Mouse (Mus musculus): ENCODE data around the gene Smg8. TPM values are rescaled to one million over a fixed set of nuclear protein-coding genes. Genes with fewer than 3 reads are reported as not detected.

Smg8 gene
- polyA plus RNA-seq, 1 experiment, result 13.1 TPM

DNA sequence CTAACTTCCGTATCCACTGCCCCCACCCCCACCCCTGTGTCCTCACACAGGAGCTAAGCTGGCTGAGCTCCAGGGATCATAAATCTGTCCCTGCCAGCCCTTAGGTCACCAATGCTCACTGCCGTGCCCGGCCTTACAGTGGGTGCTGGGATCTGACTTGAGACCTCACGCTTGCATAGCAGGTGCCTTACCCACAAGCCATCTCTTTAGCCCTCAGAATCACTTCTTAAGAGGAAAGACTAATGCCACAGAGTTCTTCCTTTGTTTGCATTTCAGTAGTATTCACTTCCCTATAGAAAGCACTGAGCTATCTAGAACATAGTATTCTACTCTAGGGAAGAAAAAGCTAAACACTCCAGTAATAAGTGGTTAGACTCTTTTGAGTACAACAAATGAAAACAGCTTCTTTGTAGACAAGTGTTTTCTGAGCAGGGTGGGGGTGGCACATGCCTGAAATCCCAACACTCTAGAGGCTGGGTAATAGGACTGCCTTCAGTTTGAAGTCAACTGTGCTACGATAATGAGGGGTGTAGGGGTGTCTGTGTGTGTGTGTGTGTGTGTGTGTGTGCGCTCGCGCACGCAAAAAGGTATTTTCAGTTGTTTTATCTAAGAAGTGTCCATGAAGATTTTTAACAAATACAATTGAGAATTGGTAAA is 47.1 kb downstream of the Smg8 start:
- Histone ChIP-seq H3ac (ENCODE audit: control insufficient read depth, insufficient read length) (no peak overlapping the region), H3K79me2 (ENCODE audit: control insufficient read depth, insufficient read depth) (no peaks in the 10 kb centered on the region), H3K4me3 (no peak overlapping the region), H3K27me3 (ENCODE audit: control insufficient read depth, insufficient read depth, insufficient read length) (no peaks in the 10 kb centered on the region), H3K4me2 (ENCODE audit: low read depth) (no peak overlapping the region), H3K36me3 (ENCODE audit: control insufficient read depth, insufficient read depth) (no peaks in the 10 kb centered on the region)
- no peak for TF ChIP-seq E2F4 (IDR thresholded peaks at IDR 0.05; ENCODE audit: insufficient read depth)
- TF ChIP-seq POLR2AphosphoS2 (IDR thresholded peaks at IDR 0.05; ENCODE audit: insufficient read length, low read depth), result no peak
- TF ChIP-seq MYOG (IDR thresholded peaks at IDR 0.05; ENCODE audit: control insufficient read depth in 1 of 3, insufficient read depth in 1 of 3, insufficient read length in 2 of 3, low read depth in 2 of 3), result no peak
- no peak for TF ChIP-seq MYOD1 (IDR thresholded peaks at IDR 0.05; ENCODE audit: control insufficient read depth in 1 of 3, insufficient read length in 2 of 3, low read depth in 2 of 3)
- no peak for TF ChIP-seq MAX (IDR thresholded peaks at IDR 0.05; ENCODE audit: low read depth)

DNA sequence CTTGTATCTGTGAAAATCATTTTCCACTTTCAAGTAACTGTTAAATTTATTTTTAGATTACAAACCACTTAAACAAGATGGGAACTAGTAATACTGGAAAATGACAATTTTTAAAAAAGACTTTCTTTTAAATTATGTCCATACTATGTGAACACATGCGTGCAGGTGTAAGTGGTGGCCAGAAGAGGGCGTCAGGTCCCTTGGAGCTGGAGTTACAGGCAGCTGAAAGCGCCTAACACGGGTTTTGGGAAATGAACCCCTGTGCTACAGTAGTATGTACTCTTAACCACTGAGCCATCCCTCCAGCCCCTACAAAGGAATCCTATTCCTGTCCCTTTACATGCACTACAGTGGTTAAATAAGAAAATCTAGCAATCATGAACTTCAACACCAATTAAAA is 50.4 kb downstream of the Smg8 start:
- Histone ChIP-seq H3ac (ENCODE audit: control insufficient read depth, insufficient read length) (no peak overlapping the region), H3K27me3 (ENCODE audit: control insufficient read depth, insufficient read depth, insufficient read length) (no peaks in the 10 kb centered on the region), H3K36me3 (ENCODE audit: control insufficient read depth, insufficient read depth) (peaks cover 5% of the 10 kb centered on the region), H3K4me2 (ENCODE audit: low read depth) (no peak overlapping the region), H3K4me3 (no peak overlapping the region), H3K79me2 (ENCODE audit: control insufficient read depth, insufficient read depth) (no peaks in the 10 kb centered on the region)
- TF ChIP-seq MYOG (IDR thresholded peaks at IDR 0.05; ENCODE audit: control insufficient read depth in 1 of 3, insufficient read depth in 1 of 3, insufficient read length in 2 of 3, low read depth in 2 of 3) (no peak), USF1 (IDR thresholded peaks at IDR 0.05; ENCODE audit: low read depth) (no peak), SRF (IDR thresholded peaks at IDR 0.05; ENCODE audit: control insufficient read depth, insufficient read length, low read depth) (no peak), POLR2A (IDR thresholded peaks at IDR 0.05; ENCODE audit: insufficient read length, low read depth) (no peak), TCF12 (IDR thresholded peaks at IDR 0.05; ENCODE audit: insufficient read depth, poor library complexity, severe bottlenecking) (no peak), MYOD1 (IDR thresholded peaks at IDR 0.05; ENCODE audit: control insufficient read depth in 1 of 3, insufficient read length in 2 of 3, low read depth in 2 of 3) (no peak), REST (IDR thresholded peaks at IDR 0.05; ENCODE audit: insufficient read depth, insufficient read length) (no peak), CEBPB (IDR thresholded peaks at IDR 0.05; ENCODE audit: insufficient read depth, poor library complexity, severe bottlenecking) (no peak), POLR2AphosphoS2 (IDR thresholded peaks at IDR 0.05; ENCODE audit: insufficient read length, low read depth) (no peak), MAX (IDR thresholded peaks at IDR 0.05; ENCODE audit: low read depth) (no peak), E2F4 (IDR thresholded peaks at IDR 0.05; ENCODE audit: insufficient read depth) (no peak), TCF3 (IDR thresholded peaks at IDR 0.05; ENCODE audit: insufficient read length, low read depth) (no peak)

DNA sequence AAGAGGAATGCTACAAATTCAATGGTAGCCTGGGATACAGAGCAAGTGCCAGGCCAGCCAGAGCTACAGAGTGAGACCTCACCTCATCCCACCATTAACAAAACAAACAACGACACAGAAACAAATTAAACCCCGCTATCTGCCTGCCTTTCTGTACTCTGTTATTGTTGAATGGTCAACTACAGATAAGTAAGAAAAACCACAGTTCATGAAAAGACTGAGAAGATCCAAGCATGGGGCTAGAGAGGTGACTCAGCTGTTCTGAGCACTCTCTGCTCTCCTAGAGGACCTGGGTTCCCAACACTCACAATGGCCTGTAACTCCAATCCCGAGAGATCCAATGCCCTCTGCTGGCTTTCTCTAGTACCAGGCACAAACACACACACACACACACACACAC is 58.4 kb downstream of the Smg8 start:
- Histone ChIP-seq H3K4me3 (no peak overlapping the region), H3K36me3 (ENCODE audit: control insufficient read depth, insufficient read depth) (peaks cover 3% of the 10 kb centered on the region), H3K79me2 (ENCODE audit: control insufficient read depth, insufficient read depth) (no peaks in the 10 kb centered on the region), H3ac (ENCODE audit: control insufficient read depth, insufficient read length) (no peak overlapping the region), H3K27me3 (ENCODE audit: control insufficient read depth, insufficient read depth, insufficient read length) (no peaks in the 10 kb centered on the region), H3K4me2 (ENCODE audit: low read depth) (no peak overlapping the region)
- no peak for TF ChIP-seq POLR2AphosphoS2 (IDR thresholded peaks at IDR 0.05; ENCODE audit: insufficient read length, low read depth)
- no peak for TF ChIP-seq POLR2A (IDR thresholded peaks at IDR 0.05; ENCODE audit: insufficient read length, low read depth)
- no peak for TF ChIP-seq REST (IDR thresholded peaks at IDR 0.05; ENCODE audit: insufficient read depth, insufficient read length)
- TF ChIP-seq SRF (IDR thresholded peaks at IDR 0.05; ENCODE audit: control insufficient read depth, insufficient read length, low read depth), result no peak
- TF ChIP-seq MAX (IDR thresholded peaks at IDR 0.05; ENCODE audit: low read depth), result no peak

Other genes starting within 250 kb of the Smg8 start
- gene Ypel2, start 93.1 kb downstream of the Smg8 start, polyA plus RNA-seq (2012; fragmentation: generic; extraction: Trizol), result 1.5 TPM
- gene Gdpd1, start 12.7 kb downstream of the Smg8 start, polyA plus RNA-seq (2012; fragmentation: generic; extraction: Trizol), result 9.9 TPM
- 9.3 TPM for gene Prr11, start 21.9 kb upstream of the Smg8 start, polyA plus RNA-seq (2012; fragmentation: generic; extraction: Trizol)
- 5.6 TPM for gene Ska2, start 22.5 kb upstream of the Smg8 start, polyA plus RNA-seq (2012; fragmentation: generic; extraction: Trizol)
- gene Trim37, start 40.3 kb upstream of the Smg8 start, polyA plus RNA-seq (2012; fragmentation: generic; extraction: Trizol), result 6.7 TPM

Measured in myocyte (in vitro differentiated cells).